Mouse (Mus musculus) lung, embryonic 14.5 days (tissue): ENCODE measurements around the gene Mogs. TPM values are rescaled to one million over a fixed set of nuclear protein-coding genes. Genes with fewer than 3 reads are reported as not detected.

Source experiments
- ATAC-seq: fragments of 200-750 bp; cut with Nextera tagmentation; 2 replicates; pipeline ENCODE4 v1.8.0; 2017; ENCODE audit warnings: mild to moderate bottlenecking, moderate TSS enrichment, moderate library complexity; ENCODE audit not compliant: insufficient read depth
- DNase-seq: peaks from one replicate; pipeline ENCODE4 v3.0.0-alpha.2; 2015
- H3K27ac ChIP-seq: fragments of 300-500 bp; sonication (generic); 2 replicates; pipeline ENCODE4 v1.5.1; 2014; ENCODE audit warnings: low read depth, mild to moderate bottlenecking, moderate library complexity
- H3K27me3 ChIP-seq: fragments of 300-500 bp; sonication (generic); 2 replicates; pipeline ENCODE4 v1.6.1; 2014; ENCODE audit warnings: low read length, control low read depth; ENCODE audit not compliant: insufficient read depth
- H3K36me3 ChIP-seq: fragments of 300-500 bp; sonication (generic); 2 replicates; pipeline ENCODE4 v1.6.1; 2014; ENCODE audit warnings: control low read depth; ENCODE audit not compliant: insufficient read depth
- H3K4me1 ChIP-seq: fragments of 300-500 bp; sonication (generic); 2 replicates; pipeline ENCODE4 v1.6.1; 2014; ENCODE audit warnings: antibody characterized with exemption, control low read depth; ENCODE audit not compliant: insufficient read depth
- H3K4me2 ChIP-seq: fragments of 300-500 bp; sonication (generic); 2 replicates; pipeline ENCODE4 v1.6.1; 2014; ENCODE audit warnings: mild to moderate bottlenecking
- H3K4me3 ChIP-seq: fragments of 300-500 bp; sonication (generic); 2 replicates; pipeline ENCODE4 v1.5.1; 2014; ENCODE audit warnings: low read depth, low read length
- H3K9ac ChIP-seq: fragments of 300-500 bp; sonication (generic); 2 replicates; pipeline ENCODE4 v1.6.1; 2014
- H3K9me3 ChIP-seq: fragments of 300-500 bp; sonication (generic); 2 replicates; pipeline ENCODE4 v1.6.1; 2016; ENCODE audit warnings: low read depth, low read length, control low read depth
- CTCF ChIP-seq: IDR thresholded peaks from 2 replicates; pipeline ENCODE4 v1.5.1; 2016; ENCODE audit warnings: antibody characterized with exemption, low read depth
- WGBS: fragments of 180-500 bp; shearing (Covaris S2); extraction: QIAGEN DNeasy Blood & Tissue Kit; methylation state at CpG from one replicate; pipeline ENCODE4 v1.1.7; 2014; 5-methylcytosine and 5-hydroxymethylcytosine counted together
- polyA plus RNA-seq: library from polyadenylated mRNA; unstranded; fragments of >200 nt; fragmentation: Nextera tagmentation; extraction: Ambion mirVana; gene quantifications from 2 replicates; pipeline ENCODE4 v1.2.1, GENCODE M21; 2014

The Mogs gene
- polyA plus RNA-seq, 1 experiment from 2014 or later: 66.6 TPM

DNA sequence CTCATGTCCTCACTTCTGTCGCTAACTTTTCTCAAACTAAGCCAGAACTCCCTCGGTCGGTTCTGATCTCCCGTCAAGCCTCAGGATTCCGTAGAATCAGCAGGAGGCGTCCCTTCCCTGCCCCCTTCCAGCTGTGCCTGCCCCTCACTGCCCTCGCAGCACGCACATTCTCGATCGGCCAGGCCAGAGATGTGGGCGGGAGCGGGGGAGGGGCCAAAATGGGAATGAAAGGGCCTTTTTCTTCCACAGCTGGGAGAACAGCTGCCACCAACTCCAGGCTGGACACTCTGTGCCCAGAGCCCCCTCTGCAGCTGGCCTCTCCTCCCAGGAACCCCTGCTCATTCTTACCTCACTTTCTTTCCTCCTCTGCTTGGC is 22.3 kb downstream of the Mogs start:
- TF ChIP-seq CTCF: no peak
- peaks cover 6% of the 10 kb centered on the region; the same call in 1 of the 2 replicates for H3K36me3 ChIP-seq
- H3K27ac ChIP-seq: peak overlapping the region; percentile 100
- peak; percentile 96 for DNase-seq
- peak overlapping the region; percentile 91 for H3K4me2 ChIP-seq
- H3K4me3 ChIP-seq: peak overlapping the region; percentile 61
- H3K4me1 ChIP-seq: peaks cover 28% of the 10 kb centered on the region
- WGBS: under 1% methylated on average over 12 of the region's 12 CpGs
- H3K27me3 ChIP-seq: no peaks in the 10 kb centered on the region
- no peaks in the 10 kb centered on the region for H3K9me3 ChIP-seq
- peak; percentile 90 for ATAC-seq
- peak overlapping the region; percentile 93 for H3K9ac ChIP-seq

DNA sequence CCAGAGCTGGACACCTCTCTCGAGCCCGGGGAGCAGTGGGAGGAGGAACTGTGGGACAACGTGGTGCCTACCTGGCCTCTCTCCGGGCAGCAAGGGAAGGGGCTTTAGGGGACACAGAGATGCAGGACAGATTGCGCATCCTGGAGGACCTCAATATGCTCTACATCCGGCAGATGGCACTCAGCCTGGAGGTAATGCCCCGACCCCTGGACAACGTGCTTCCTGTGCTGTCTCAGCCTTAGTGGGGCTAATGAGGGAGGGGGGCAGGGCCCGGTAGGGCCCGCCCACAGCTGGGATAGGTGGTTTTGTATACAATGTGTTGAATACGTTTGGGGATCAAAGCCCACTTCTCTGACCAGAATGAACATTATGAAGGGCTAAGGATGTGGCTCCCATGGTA is 22.8 kb downstream of the Mogs start:
- DNase-seq: peak; percentile 76
- TF ChIP-seq CTCF: no peak
- peaks cover 9% of the 10 kb centered on the region; the same call in 1 of the 2 replicates for H3K36me3 ChIP-seq
- WGBS: under 1% methylated on average over 11 of the region's 11 CpGs
- H3K4me1 ChIP-seq: peaks cover 28% of the 10 kb centered on the region
- H3K9me3 ChIP-seq: no peaks in the 10 kb centered on the region
- peak overlapping the region; percentile 91 for H3K4me2 ChIP-seq
- peak overlapping the region; percentile 100 for H3K27ac ChIP-seq
- H3K27me3 ChIP-seq: no peaks in the 10 kb centered on the region
- peak overlapping the region; percentile 93 for H3K9ac ChIP-seq
- peak; percentile 32 for ATAC-seq
- peak overlapping the region; percentile 61 for H3K4me3 ChIP-seq

- no peaks in the 10 kb centered on the region for H3K9me3 ChIP-seq
- H3K9ac ChIP-seq: no peak overlapping the region
- 92% methylated on average over 8 of the region's 8 CpGs for WGBS
- no peak overlapping the region for H3K4me2 ChIP-seq
- peaks cover 10% of the 10 kb centered on the region; the same call in 1 of the 2 replicates for H3K36me3 ChIP-seq
- no peak overlapping the region for H3K27ac ChIP-seq
- DNase-seq (no peak), ATAC-seq (no peak)
- no peaks in the 10 kb centered on the region for H3K27me3 ChIP-seq
- TF ChIP-seq CTCF: no peak
- peaks cover 27% of the 10 kb centered on the region for H3K4me1 ChIP-seq
- no peak overlapping the region for H3K4me3 ChIP-seq
These were observed 24.7 kb downstream of the Mogs start for GRCm38 (mm10) chr6:83140044-83140443.

GRCm38 (mm10) chr6:83141636-83142035 is 26.3 kb downstream of the Mogs start:
- Histone ChIP-seq H3K36me3 (peaks cover 18% of the 10 kb centered on the region; the same call in 1 of the 2 replicates), H3K27me3 (no peaks in the 10 kb centered on the region), H3K9me3 (no peaks in the 10 kb centered on the region), H3K27ac (peak overlapping the region; percentile 58; the same call in 1 of the 2 replicates), H3K4me3 (peak overlapping the region; percentile 28; the same call in 1 of the 2 replicates), H3K4me1 (peaks cover 14% of the 10 kb centered on the region), H3K9ac (peak overlapping the region; percentile 55), H3K4me2 (peak overlapping the region; percentile 63)
- TF ChIP-seq CTCF: no peak
- 44% methylated on average over 4 of the region's 4 CpGs for WGBS
- peak; percentile 28 for DNase-seq
- ATAC-seq: no peak

GRCm38 (mm10) chr6:83142211-83142731 is 27.0 kb downstream of the Mogs start:
- DNase-seq (peak; percentile 30), ATAC-seq (no peak)
- no peak for TF ChIP-seq CTCF
- Histone ChIP-seq H3K36me3 (peaks cover 24% of the 10 kb centered on the region; the same call in 1 of the 2 replicates), H3K27ac (peak overlapping the region; percentile 58; the same call in 1 of the 2 replicates), H3K27me3 (no peaks in the 10 kb centered on the region), H3K4me3 (peak overlapping the region; percentile 28), H3K9me3 (no peaks in the 10 kb centered on the region), H3K9ac (peak overlapping the region; percentile 55), H3K4me2 (peak overlapping the region; percentile 63), H3K4me1 (peaks cover 14% of the 10 kb centered on the region)
- 9% methylated on average over 41 of the region's 41 CpGs for WGBS

DNA sequence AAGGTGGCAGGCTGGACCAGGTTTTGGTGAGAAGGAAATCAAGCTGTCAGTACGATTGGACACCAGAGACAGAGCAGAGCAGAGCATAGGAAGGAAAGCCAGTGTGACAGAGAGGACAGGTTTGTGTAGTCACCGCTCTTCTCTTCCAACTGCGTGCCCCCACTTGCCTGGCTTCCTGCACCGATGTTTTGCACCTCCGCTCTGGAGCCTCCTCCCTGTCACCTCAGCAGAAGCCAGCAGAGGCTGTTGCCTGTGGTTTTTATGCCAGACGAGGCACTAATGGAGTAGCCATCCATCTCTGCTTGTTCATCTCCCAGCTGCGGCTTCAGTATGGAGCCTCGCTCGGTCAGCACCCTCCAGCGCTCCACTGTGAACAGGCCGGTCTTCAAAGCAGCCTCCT is 27.6 kb downstream of the Mogs start:
- H3K4me2 ChIP-seq: no peak overlapping the region
- WGBS: 47% methylated on average over 11 of the region's 11 CpGs

GRCm38 (mm10) chr6:83145209-83145608 is 29.9 kb downstream of the Mogs start:
- no peak overlapping the region for H3K4me3 ChIP-seq
- no peak for TF ChIP-seq CTCF
- H3K36me3 ChIP-seq: peaks cover 45% of the 10 kb centered on the region
- H3K4me2 ChIP-seq: no peak overlapping the region
- H3K27ac ChIP-seq: no peak overlapping the region
- no peak for ATAC-seq
- DNase-seq: no peak
- 67% methylated on average over 2 of the region's 2 CpGs for WGBS
- H3K27me3 ChIP-seq: no peaks in the 10 kb centered on the region
- H3K9me3 ChIP-seq: no peaks in the 10 kb centered on the region
- H3K4me1 ChIP-seq: peaks cover 8% of the 10 kb centered on the region
- H3K9ac ChIP-seq: no peak overlapping the region

More for the DNA sequence above, 27.6 kb downstream of the Mogs start:
- no peak for ATAC-seq
- TF ChIP-seq CTCF: no peak
- Histone ChIP-seq H3K36me3 (peaks cover 30% of the 10 kb centered on the region), H3K4me1 (peaks cover 14% of the 10 kb centered on the region), H3K4me3 (no peak overlapping the region), H3K9ac (no peak overlapping the region), H3K9me3 (no peaks in the 10 kb centered on the region), H3K27ac (no peak overlapping the region), H3K27me3 (no peaks in the 10 kb centered on the region)
- DNase-seq: no peak
